Mouse (Mus musculus) intestine, embryonic 16.5 days (tissue): ENCODE measurements at regions not wholly inside any gene's neighbourhood (a gene's known extent, or its start where the extent isn't known, plus 50 kb on each side); places are given as distances from the start of the nearest gene placed in this dataset.

Experiments
- ATAC-seq: fragments of 200-750 bp; cut with Nextera tagmentation; 2 replicates; pipeline ENCODE4 v1.8.0; 2017; ENCODE audit warnings: moderate TSS enrichment, moderate library complexity
- H3K27ac ChIP-seq: fragments of 300-500 bp; sonication (generic); 2 replicates; pipeline ENCODE4 v1.5.1; 2014; ENCODE audit warnings: mild to moderate bottlenecking, low read length
- H3K27me3 ChIP-seq: fragments of 300-500 bp; sonication (generic); replicated peaks from 2 replicates; pipeline ENCODE4 v1.6.1; 2014; ENCODE audit warnings: low read length, control low read depth, mixed read lengths; ENCODE audit not compliant: control insufficient read depth, insufficient read depth
- H3K36me3 ChIP-seq: fragments of 300-500 bp; sonication (generic); 2 replicates; pipeline ENCODE4 v1.6.1; 2014; ENCODE audit warnings: low read length, control low read depth; ENCODE audit not compliant: control insufficient read depth, insufficient read depth
- H3K4me1 ChIP-seq: fragments of 300-500 bp; sonication (generic); 2 replicates; pipeline ENCODE4 v1.6.1; 2014; ENCODE audit warnings: low read length, control low read depth, mixed read lengths; ENCODE audit not compliant: control insufficient read depth, insufficient read depth
- H3K4me2 ChIP-seq: fragments of 300-500 bp; sonication (generic); 2 replicates; pipeline ENCODE4 v1.6.1; 2014; ENCODE audit warnings: low read depth, low read length, control low read depth
- H3K4me3 ChIP-seq: fragments of 300-500 bp; sonication (generic); 2 replicates; pipeline ENCODE4 v1.5.1; 2014; ENCODE audit warnings: mild to moderate bottlenecking, low read length
- H3K9ac ChIP-seq: fragments of 300-500 bp; sonication (generic); 2 replicates; pipeline ENCODE4 v1.6.1; 2014; ENCODE audit warnings: low read depth, low read length
- H3K9me3 ChIP-seq: fragments of 300-500 bp; sonication (generic); 2 replicates; pipeline ENCODE4 v1.6.1; 2016; ENCODE audit warnings: low read length, control low read depth; ENCODE audit not compliant: control insufficient read depth
- WGBS: fragments of 180-500 bp; shearing (Covaris S2); extraction: QIAGEN DNeasy Blood & Tissue Kit; methylation state at CpG from one replicate; pipeline ENCODE4 v1.1.7; 2014; 5-methylcytosine and 5-hydroxymethylcytosine counted together

GRCm38 (mm10) chr11:6785471-6785870 lies 52.0 kb downstream of the Gm11983 start:
- no peaks in the 10 kb centered on the region for H3K9me3 ChIP-seq
- H3K4me2 ChIP-seq = no peak overlapping the region
- H3K27me3 ChIP-seq = no peaks in the 10 kb centered on the region
- H3K4me3 ChIP-seq = no peak overlapping the region
- ATAC-seq = no peak
- no peak overlapping the region for H3K9ac ChIP-seq
- H3K27ac ChIP-seq = no peak overlapping the region
- H3K36me3 ChIP-seq = no peaks in the 10 kb centered on the region
- H3K4me1 ChIP-seq = no peaks in the 10 kb centered on the region
- 98% methylated on average over 1 of the region's 1 CpGs for WGBS

- H3K27ac ChIP-seq = no peak overlapping the region
- no peak overlapping the region for H3K4me3 ChIP-seq
- H3K27me3 ChIP-seq = no peaks in the 10 kb centered on the region
- no peaks in the 10 kb centered on the region for H3K4me1 ChIP-seq
- no peak for ATAC-seq
- 92% methylated on average over 14 of the region's 14 CpGs for WGBS
- H3K36me3 ChIP-seq = no peaks in the 10 kb centered on the region
- no peaks in the 10 kb centered on the region for H3K9me3 ChIP-seq
- H3K9ac ChIP-seq = no peak overlapping the region
- no peak overlapping the region for H3K4me2 ChIP-seq
Measured at GRCm38 (mm10) chr11:6782826-6783225, 54.6 kb downstream of the Gm11983 start.

- Histone ChIP-seq H3K4me3 (no peak overlapping the region), H3K9ac (no peak overlapping the region)
- WGBS = 66% methylated on average over 5 of the region's 5 CpGs
Measured at GRCm38 (mm10) chr11:6779752-6780151, 57.7 kb downstream of the Gm11983 start.

DNA sequence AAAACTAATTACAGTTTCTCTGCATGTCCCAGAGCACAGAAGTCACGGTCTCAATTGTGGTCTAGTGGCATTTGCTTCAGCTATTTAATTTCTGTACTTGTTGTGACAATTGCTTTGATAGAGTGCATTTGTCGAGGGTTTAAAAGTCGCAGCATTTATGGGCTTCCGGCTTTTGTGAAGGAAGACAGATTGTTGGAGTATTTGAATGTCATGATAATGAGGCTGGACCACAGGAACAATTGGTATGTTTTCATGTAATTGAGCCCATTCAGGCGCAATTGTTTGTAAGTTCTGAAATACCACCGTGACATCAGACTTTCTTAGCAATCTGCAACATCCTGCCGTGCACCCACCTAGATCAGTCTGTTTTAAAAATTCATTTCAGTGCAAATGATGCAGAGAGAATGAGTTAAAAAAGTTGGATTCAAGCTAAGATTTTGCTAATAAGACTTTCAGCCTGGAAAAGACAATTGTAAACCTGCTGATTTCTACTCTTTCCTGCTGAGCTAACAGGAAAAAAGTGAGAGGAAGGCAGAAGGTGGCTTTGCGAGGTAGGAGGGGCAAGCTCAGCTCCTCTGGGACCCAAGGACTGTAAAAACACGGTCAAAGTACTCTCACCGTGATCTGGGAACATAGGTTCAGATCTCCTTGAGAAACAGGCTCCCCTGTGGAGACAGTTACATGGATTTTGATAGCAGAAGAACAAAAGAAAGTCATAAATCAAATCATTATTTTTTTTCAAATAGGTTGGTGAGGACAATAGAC lies 58.7 kb downstream of the Gm11983 start:
- no peak for ATAC-seq
- H3K27me3 ChIP-seq = no peaks in the 10 kb centered on the region
- H3K4me3 ChIP-seq = no peak overlapping the region
- no peak overlapping the region for H3K4me2 ChIP-seq
- WGBS = 54% methylated on average over 10 of the region's 10 CpGs
- 0 out of 2 replicates have a peak, but pooled peaks cover 5% of the 10 kb centered on the region for H3K4me1 ChIP-seq
- no peaks in the 10 kb centered on the region for H3K9me3 ChIP-seq
- H3K36me3 ChIP-seq = no peaks in the 10 kb centered on the region
- H3K9ac ChIP-seq = no peak overlapping the region
- H3K27ac ChIP-seq = no peak overlapping the region

More at GRCm38 (mm10) chr11:6779752-6780151, 57.7 kb downstream of the Gm11983 start:
- H3K27ac ChIP-seq = no peak overlapping the region
- H3K4me1 ChIP-seq = 0 out of 2 replicates have a peak, but pooled peaks cover under 1% of the 10 kb centered on the region
- H3K4me2 ChIP-seq = no peak overlapping the region
- ATAC-seq = no peak
- no peaks in the 10 kb centered on the region for H3K27me3 ChIP-seq
- no peaks in the 10 kb centered on the region for H3K36me3 ChIP-seq
- no peaks in the 10 kb centered on the region for H3K9me3 ChIP-seq

GRCm38 (mm10) chr11:6777566-6777965 lies 59.9 kb downstream of the Gm11983 start:
- H3K9me3 ChIP-seq = no peaks in the 10 kb centered on the region
- ATAC-seq = no peak
- H3K36me3 ChIP-seq = no peaks in the 10 kb centered on the region
- H3K4me1 ChIP-seq = 0 out of 2 replicates have a peak, but pooled peaks cover 5% of the 10 kb centered on the region
- no peak overlapping the region for H3K4me3 ChIP-seq
- no peak overlapping the region for H3K4me2 ChIP-seq
- WGBS = 92% methylated on average over 1 of the region's 1 CpGs
- H3K27ac ChIP-seq = no peak overlapping the region
- no peak overlapping the region for H3K9ac ChIP-seq
- no peaks in the 10 kb centered on the region for H3K27me3 ChIP-seq

GRCm38 (mm10) chr11:6774656-6775055 lies 62.8 kb downstream of the Gm11983 start:
- 25% methylated on average over 4 of the region's 4 CpGs for WGBS
- H3K4me3 ChIP-seq = no peak overlapping the region
- 0 out of 2 replicates have a peak, but pooled peaks cover 5% of the 10 kb centered on the region for H3K4me1 ChIP-seq
- H3K9ac ChIP-seq = no peak overlapping the region
- no peak overlapping the region for H3K4me2 ChIP-seq
- no peaks in the 10 kb centered on the region for H3K27me3 ChIP-seq
- no peak for ATAC-seq
- H3K27ac ChIP-seq = no peak overlapping the region
- no peaks in the 10 kb centered on the region for H3K9me3 ChIP-seq
- H3K36me3 ChIP-seq = no peaks in the 10 kb centered on the region

DNA sequence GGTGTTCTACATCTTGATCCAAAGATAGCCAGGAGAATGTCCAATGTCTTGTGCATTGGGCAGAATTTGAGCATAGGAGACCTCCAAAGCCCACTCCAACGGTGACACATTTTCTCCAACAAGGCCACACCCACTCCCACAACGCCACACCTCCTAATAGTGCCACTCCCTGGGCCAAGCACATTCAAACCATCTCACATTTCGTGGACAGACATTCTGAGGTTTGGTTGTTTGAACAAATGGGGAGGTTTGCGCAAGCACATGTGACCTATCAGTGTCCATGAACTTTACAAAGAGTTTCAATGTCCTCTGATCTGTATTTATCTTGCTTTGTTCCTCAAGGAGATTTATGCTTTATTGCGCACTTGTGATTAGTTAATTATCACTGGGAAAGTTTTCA lies 63.5 kb downstream of the Gm11983 start:
- Histone ChIP-seq H3K9ac (no peak overlapping the region), H3K4me2 (no peak overlapping the region), H3K36me3 (no peaks in the 10 kb centered on the region), H3K4me3 (no peak overlapping the region), H3K4me1 (0 out of 2 replicates have a peak, but pooled peaks cover 5% of the 10 kb centered on the region), H3K27me3 (no peaks in the 10 kb centered on the region), H3K9me3 (no peaks in the 10 kb centered on the region), H3K27ac (no peak overlapping the region)
- 77% methylated on average over 5 of the region's 5 CpGs for WGBS
- peak; percentile 42; the same call in 1 of the 2 replicates for ATAC-seq

DNA sequence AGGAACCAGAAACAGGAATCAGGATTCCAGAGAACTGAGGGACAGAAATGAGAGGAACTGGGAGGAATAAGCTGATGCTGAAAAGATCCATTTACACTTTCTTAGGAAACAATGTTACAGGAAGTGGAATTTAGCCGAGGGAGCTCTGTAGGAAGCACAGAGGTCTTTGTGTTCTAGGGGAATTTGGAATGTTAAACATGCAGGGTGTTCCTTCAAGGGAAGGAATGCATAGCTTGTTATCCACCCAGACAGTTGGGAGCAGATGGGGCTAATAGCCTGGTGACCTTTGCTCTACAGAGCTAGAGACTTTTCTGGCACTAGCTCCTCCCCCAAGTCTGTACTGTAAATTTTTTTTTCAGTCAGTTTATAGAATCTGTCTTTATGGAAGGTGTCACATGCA lies 64.1 kb downstream of the Gm11983 start:
- H3K4me2 ChIP-seq = no peak overlapping the region
- peak; percentile 69 for ATAC-seq
- H3K27ac ChIP-seq = no peak overlapping the region
- 0 out of 2 replicates have a peak, but pooled peaks cover 5% of the 10 kb centered on the region for H3K4me1 ChIP-seq
- no peaks in the 10 kb centered on the region for H3K36me3 ChIP-seq
- WGBS = 14% methylated on average over 1 of the region's 1 CpGs
- no peaks in the 10 kb centered on the region for H3K27me3 ChIP-seq
- H3K9ac ChIP-seq = no peak overlapping the region
- H3K9me3 ChIP-seq = no peaks in the 10 kb centered on the region
- H3K4me3 ChIP-seq = no peak overlapping the region

GRCm38 (mm10) chr11:6769437-6769765 lies 68.1 kb downstream of the Gm11983 start:
- no peak overlapping the region for H3K4me3 ChIP-seq
- no peaks in the 10 kb centered on the region for H3K36me3 ChIP-seq
- no peak overlapping the region for H3K27ac ChIP-seq
- H3K9me3 ChIP-seq = no peaks in the 10 kb centered on the region
- no peak overlapping the region for H3K9ac ChIP-seq
- 82% methylated on average over 7 of the region's 7 CpGs for WGBS
- H3K27me3 ChIP-seq = no peaks in the 10 kb centered on the region
- H3K4me2 ChIP-seq = no peak overlapping the region
- no peak for ATAC-seq
- H3K4me1 ChIP-seq = 0 out of 2 replicates have a peak, but pooled peaks cover 1% of the 10 kb centered on the region
